Mouse (Mus musculus) CH12.LX (cell line): Measurements from ENCODE around the gene Gm11939.

Experiments used
- CTCF ChIP-seq, 2 experiments: IDR thresholded peaks in 1 of 2; conservative IDR thresholded peaks in 1 of 2; 2 replicates each; pipeline ENCODE4 v1.5.1; 2011 to 2012; ENCODE audit warnings: low read depth in 2 of 2, low read length in 2 of 2, improper control_type of control experiment in 1 of 2, inconsistent platforms in 1 of 2, mild to moderate bottlenecking in 1 of 2, moderate library complexity in 1 of 2
- ELF1 ChIP-seq: IDR thresholded peaks from 2 replicates; pipeline ENCODE4 v1.6.1; 2014; ENCODE audit warnings: low read depth, mild to moderate bottlenecking, inconsistent platforms, low read length, improper control_type of control experiment
- EP300 ChIP-seq: IDR thresholded peaks from 2 replicates; pipeline ENCODE4 v1.6.1; 2011; ENCODE audit warnings: low read length, improper control_type of control experiment
- MAZ ChIP-seq: IDR thresholded peaks from 2 replicates; pipeline ENCODE4 v1.6.1; 2012; ENCODE audit warnings: low read depth, mild to moderate bottlenecking, inconsistent platforms, low read length, improper control_type of control experiment, moderate library complexity
- POLR2A ChIP-seq: IDR thresholded peaks from 2 replicates; pipeline ENCODE4 v1.6.1; 2011; ENCODE audit warnings: low read depth, mild to moderate bottlenecking, improper control_type of control experiment, low read length
- TCF12 ChIP-seq: IDR thresholded peaks from 2 replicates; pipeline ENCODE4 v1.6.1; 2014; ENCODE audit warnings: low read depth, mild to moderate bottlenecking, inconsistent platforms, low read length, improper control_type of control experiment
- ZC3H11A ChIP-seq: IDR thresholded peaks from 2 replicates; pipeline ENCODE4 v1.6.1; 2012; ENCODE audit warnings: low read depth, mild to moderate bottlenecking, inconsistent platforms, low read length, improper control_type of control experiment

DNA sequence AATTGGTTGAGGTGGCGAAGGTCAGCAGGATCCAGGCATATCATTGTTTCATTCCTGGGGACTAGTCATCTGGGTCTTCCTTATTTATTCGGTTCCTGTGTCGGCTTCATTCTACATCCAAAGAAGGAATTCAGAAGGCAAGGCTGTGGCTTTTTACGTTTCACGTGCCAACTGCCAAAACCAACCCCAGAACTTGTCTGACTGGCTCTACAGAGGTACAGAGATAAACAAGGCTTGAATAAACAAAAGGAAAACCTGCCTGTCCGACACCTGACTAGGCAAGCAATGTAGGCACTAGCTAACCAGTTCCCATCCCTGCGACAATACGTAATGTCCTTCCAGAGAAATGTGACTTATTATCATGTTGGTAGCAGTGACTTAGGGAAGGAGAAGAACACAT is 45.2 kb downstream of the Gm11939 start:
- TF ChIP-seq CTCF (conservative IDR thresholded peaks at IDR 0.05 in 1 of 2, IDR thresholded peaks at IDR 0.05 in 1 of 2; ENCODE audit: low read depth in 2 of 2, low read length in 2 of 2) = no peak
- no peak for TF ChIP-seq TCF12
- no peak for TF ChIP-seq EP300
- TF ChIP-seq POLR2A = no peak
- no peak for TF ChIP-seq ZC3H11A
- no peak for TF ChIP-seq MAZ
- TF ChIP-seq ELF1 = no peak
